Mouse (Mus musculus) adrenal gland, postnatal 36 days (tissue): ENCODE data around the gene Hoxb1. TPM values are rescaled to one million over a fixed set of nuclear protein-coding genes. Genes with fewer than 3 reads are reported as not detected.

Source experiments
- DNase-seq, 2 experiments: peaks; one replicate each; pipeline ENCODE4 v3.0.0; 2021; ENCODE audit warnings: mixed read lengths in 1 of 2
- microRNA-seq: library from miRNA; unstranded; fragments of <30 nt; microRNA quantifications from one replicate; pipeline ENCODE4 v1.2.0, GENCODE M21; 2021
- total RNA-seq, 2 experiments: library from RNA; stranded (reverse); gene quantifications; 2 replicates each; pipeline ENCODE4 v1.2.3; 2021

Gene Hoxb1
- total RNA-seq, 2 experiments from 2014 or later, result not detected

- DNase-seq, result peak; percentile 57 to 70
These were observed 38.6 kb downstream of the Hoxb1 start for GRCm38 (mm10) chr11:96404016-96404604.

GRCm38 (mm10) chr11:96404831-96405230 lies 39.3 kb downstream of the Hoxb1 start:
- no peak for DNase-seq

GRCm38 (mm10) chr11:96405541-96405940 lies 40.0 kb downstream of the Hoxb1 start:
- DNase-seq, result peak in 1 of 2 experiments; percentile 39

GRCm38 (mm10) chr11:96407191-96408072 lies 41.9 kb downstream of the Hoxb1 start:
- DNase-seq, result peak; percentile 90 to 92

GRCm38 (mm10) chr11:96408234-96409010 lies 42.9 kb downstream of the Hoxb1 start:
- DNase-seq, result peak in 1 of 2 experiments; percentile 48

GRCm38 (mm10) chr11:96411019-96411418 lies 45.5 kb downstream of the Hoxb1 start:
- DNase-seq, result no peak

GRCm38 (mm10) chr11:96411934-96412333 lies 46.4 kb downstream of the Hoxb1 start:
- no peak for DNase-seq

GRCm38 (mm10) chr11:96412941-96413491 lies 47.5 kb downstream of the Hoxb1 start:
- DNase-seq, result no peak

- DNase-seq, result peak; percentile 92 to 93
These were observed 48.0 kb downstream of the Hoxb1 start for GRCm38 (mm10) chr11:96413527-96413926.

- DNase-seq, result no peak
These were observed 48.5 kb downstream of the Hoxb1 start for GRCm38 (mm10) chr11:96414002-96414401.

Small RNAs within 50 kb of the gene (microRNA-seq; reads per million reads assigned to microRNA genes)
- gene Mir10a, result 58,355 reads per million, percentile 99 among the genes with 10 or more reads in this experiment

Other genes with a start within 250 kb of the Hoxb1 start
- not detected for gene Ttll6, start 232.0 kb upstream of the Hoxb1 start, total RNA-seq
- gene Hoxb13, start 171.4 kb upstream of the Hoxb1 start, total RNA-seq, result not detected
- gene Hoxb9, start 94.3 kb upstream of the Hoxb1 start, total RNA-seq, result 100 to 1,000 TPM; 225 to 357 TPM
- 10 to 100 TPM; 59.4 to 80.5 TPM for gene Hoxb8, start 83.8 kb upstream of the Hoxb1 start, total RNA-seq
- 10 to 100 TPM; 35.5 to 49.8 TPM for gene Hoxb7, start 79.1 kb upstream of the Hoxb1 start, total RNA-seq
- gene Hoxb6, start 73.3 kb upstream of the Hoxb1 start, total RNA-seq, result 10 to 100 TPM; 43.9 to 62.2 TPM
- 10 to 100 TPM; 16.1 to 27.0 TPM for gene Hoxb5, start 62.4 kb upstream of the Hoxb1 start, total RNA-seq
- gene Hoxb4, start 47.5 kb upstream of the Hoxb1 start, total RNA-seq, result 10 to 100 TPM; 15.6 to 20.9 TPM
- 10 to 100 TPM; 15.7 to 20.2 TPM for gene Hoxb3, start 42.4 kb upstream of the Hoxb1 start, total RNA-seq
- 10 to 100 TPM; 20.0 to 21.8 TPM for gene Hoxb2, start 15.2 kb upstream of the Hoxb1 start, total RNA-seq
- gene Skap1, start 98.8 kb downstream of the Hoxb1 start, total RNA-seq, result 1 to 10 TPM; 7.5 to 8.2 TPM